Mouse (Mus musculus): ENCODE measurements around the gene Usp31. TPM values are rescaled to one million over a fixed set of nuclear protein-coding genes. Genes with fewer than 3 reads are reported as not detected.

The Usp31 gene
- polyA plus RNA-seq, 1 experiment from 2014 or later = 4.5 TPM

DNA sequence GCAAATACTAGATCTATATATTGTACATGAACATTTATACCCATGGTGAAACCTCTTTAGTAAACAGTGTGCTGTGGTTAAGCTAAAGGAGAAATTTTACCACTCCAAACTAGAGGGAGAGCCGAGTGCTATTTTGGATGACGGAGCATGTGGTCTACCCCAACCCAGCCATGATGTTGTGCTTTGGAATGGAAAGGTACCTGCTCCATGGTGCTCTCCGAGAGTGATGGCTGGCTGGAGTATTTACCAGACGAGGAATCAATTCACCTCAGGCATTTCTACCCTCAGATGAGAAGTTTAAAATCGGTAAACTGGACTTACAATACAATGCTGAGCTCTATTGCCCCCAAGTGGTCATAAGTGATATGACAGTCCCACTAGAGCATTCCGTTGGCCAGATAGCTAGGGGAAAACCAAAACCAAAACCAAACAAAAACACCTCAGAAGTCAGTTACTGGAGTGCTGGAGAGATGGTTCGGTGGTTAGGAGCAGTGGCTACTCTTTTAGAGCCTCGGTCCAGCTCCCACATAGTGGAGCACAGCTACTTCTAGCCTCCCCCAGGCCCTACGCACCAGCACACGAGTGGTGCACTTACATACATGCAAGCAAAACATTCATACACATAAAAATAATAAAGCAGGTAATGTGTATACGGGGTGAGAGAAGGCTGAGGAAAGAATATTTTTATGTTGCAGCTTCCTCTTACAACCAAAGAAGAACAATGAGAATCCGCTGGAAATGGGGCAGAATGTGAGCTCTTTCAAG is 65.9 kb downstream of the Usp31 start:
- no peak for ATAC-seq (ENCODE audit: insufficient read depth, low FRiP score, low TSS enrichment)
- no peak overlapping the region for H3K27ac ChIP-seq (ENCODE audit: low read depth, low read length)

DNA sequence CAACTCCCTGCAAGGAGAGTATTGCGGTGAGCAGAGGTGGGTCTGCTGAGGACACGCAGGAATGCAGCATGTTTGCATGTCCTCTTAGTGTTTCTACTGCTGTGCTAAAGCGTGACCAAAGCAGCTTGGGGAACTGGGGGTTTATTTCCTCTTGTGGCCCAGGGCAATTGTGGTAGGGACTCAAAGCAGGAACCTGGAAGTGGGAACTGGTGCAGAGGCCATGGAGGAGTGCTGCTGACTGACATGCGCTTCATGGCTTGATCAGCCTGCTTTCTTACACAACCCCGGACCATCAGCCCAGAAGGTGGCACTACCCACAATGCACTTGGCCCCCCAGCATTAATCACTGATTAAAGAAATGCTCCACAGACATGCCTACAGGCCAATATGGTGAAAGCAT is 70.3 kb downstream of the Usp31 start:
- Histone ChIP-seq H3K27ac (ENCODE audit: low read depth, low read length) (no peak overlapping the region), H3K36me3 (ENCODE audit: control insufficient read depth, insufficient read depth, low read length) (no peaks in the 10 kb centered on the region), H3K4me3 (ENCODE audit: low read depth, low read length) (no peak overlapping the region), H3K9ac (ENCODE audit: low read length) (no peak overlapping the region), H3K9me3 (ENCODE audit: control insufficient read depth, low read length) (no peaks in the 10 kb centered on the region), H3K4me2 (ENCODE audit: low read depth) (no peak overlapping the region), H3K4me1 (ENCODE audit: control insufficient read depth, insufficient read depth, low read length) (no peaks in the 10 kb centered on the region), H3K27me3 (ENCODE audit: control insufficient read depth, insufficient read depth, low read length) (no peaks in the 10 kb centered on the region)
- no peak for DNase-seq (ENCODE audit: low spot score)
- 87% methylated on average over 5 of the region's 5 CpGs for WGBS
- ATAC-seq (ENCODE audit: insufficient read depth, low FRiP score, low TSS enrichment) = no peak

More for the DNA sequence above, 65.9 kb downstream of the Usp31 start:
- no peaks in the 10 kb centered on the region for H3K9me3 ChIP-seq (ENCODE audit: control insufficient read depth, low read length)
- WGBS = 65% methylated on average over 12 of the region's 12 CpGs
- H3K27me3 ChIP-seq (ENCODE audit: control insufficient read depth, insufficient read depth, low read length) = no peaks in the 10 kb centered on the region
- peak; percentile 53 for DNase-seq (ENCODE audit: low spot score)
- H3K4me3 ChIP-seq (ENCODE audit: low read depth, low read length) = no peak overlapping the region
- no peaks in the 10 kb centered on the region for H3K4me1 ChIP-seq (ENCODE audit: control insufficient read depth, insufficient read depth, low read length)
- H3K4me2 ChIP-seq (ENCODE audit: low read depth) = no peak overlapping the region
- H3K9ac ChIP-seq (ENCODE audit: low read length) = no peak overlapping the region
- H3K36me3 ChIP-seq (ENCODE audit: control insufficient read depth, insufficient read depth, low read length) = no peaks in the 10 kb centered on the region

DNA sequence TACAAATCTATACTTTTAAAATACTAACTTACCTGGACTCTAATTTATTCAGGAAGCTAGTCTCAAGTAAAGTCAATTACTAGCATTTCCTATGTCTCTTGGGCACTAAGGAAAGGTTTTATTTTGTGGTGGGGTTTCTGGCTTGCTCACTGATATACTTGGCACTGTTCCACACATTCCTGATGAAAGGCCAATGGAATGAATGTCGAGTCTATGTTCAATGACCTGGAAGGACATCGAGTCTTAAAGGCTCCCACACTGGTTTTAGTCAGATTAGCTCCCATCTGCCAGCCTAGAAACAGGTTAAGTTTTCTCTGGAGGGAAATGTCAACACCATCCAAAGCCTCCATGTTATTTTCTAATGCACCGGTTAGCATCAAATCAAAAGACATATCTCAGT is 72.8 kb downstream of the Usp31 start:
- no peaks in the 10 kb centered on the region for H3K9me3 ChIP-seq (ENCODE audit: control insufficient read depth, low read length)
- H3K27ac ChIP-seq (ENCODE audit: low read depth, low read length) = no peak overlapping the region
- ATAC-seq (ENCODE audit: insufficient read depth, low FRiP score, low TSS enrichment) (no peak), DNase-seq (ENCODE audit: low spot score) (no peak)
- no peaks in the 10 kb centered on the region for H3K4me1 ChIP-seq (ENCODE audit: control insufficient read depth, insufficient read depth, low read length)
- no peaks in the 10 kb centered on the region for H3K36me3 ChIP-seq (ENCODE audit: control insufficient read depth, insufficient read depth, low read length)
- H3K4me3 ChIP-seq (ENCODE audit: low read depth, low read length) = no peak overlapping the region
- H3K27me3 ChIP-seq (ENCODE audit: control insufficient read depth, insufficient read depth, low read length) = no peaks in the 10 kb centered on the region
- no peak overlapping the region for H3K9ac ChIP-seq (ENCODE audit: low read length)
- no peak overlapping the region for H3K4me2 ChIP-seq (ENCODE audit: low read depth)
- 76% methylated on average over 3 of the region's 3 CpGs for WGBS

DNA sequence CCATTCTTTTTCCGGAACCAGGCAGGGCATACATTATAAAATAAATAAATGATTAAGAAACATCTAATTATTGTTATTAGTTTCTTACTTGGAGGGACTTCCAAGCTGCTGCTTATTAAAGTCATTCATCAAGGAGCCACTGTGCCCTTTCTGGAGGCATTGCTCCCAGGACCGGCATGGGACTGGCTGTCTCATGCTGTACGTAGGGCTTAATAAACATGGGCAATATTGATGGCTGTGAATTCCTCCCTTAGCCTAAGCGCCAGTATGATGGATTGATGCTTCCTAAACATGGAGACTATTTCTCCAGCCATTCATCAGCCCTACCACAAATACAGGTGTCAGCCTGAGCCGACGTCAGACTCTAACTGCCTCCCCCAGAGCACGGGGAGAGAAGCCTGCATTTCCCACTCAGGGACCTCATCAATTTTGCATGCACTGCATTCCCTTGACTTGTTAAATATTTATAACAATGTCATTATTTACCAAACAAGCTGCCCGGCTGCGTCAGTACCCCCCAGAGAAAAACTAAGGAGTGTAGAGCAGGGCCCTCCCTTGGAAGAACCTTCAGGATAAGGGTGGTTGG is 84.1 kb downstream of the Usp31 start:
- no peak overlapping the region for H3K27ac ChIP-seq (ENCODE audit: low read depth, low read length)
- H3K4me2 ChIP-seq (ENCODE audit: low read depth) = no peak overlapping the region
- H3K9ac ChIP-seq (ENCODE audit: low read length) = no peak overlapping the region
- no peaks in the 10 kb centered on the region for H3K27me3 ChIP-seq (ENCODE audit: control insufficient read depth, insufficient read depth, low read length)
- no peaks in the 10 kb centered on the region for H3K9me3 ChIP-seq (ENCODE audit: control insufficient read depth, low read length)
- WGBS = 56% methylated on average over 9 of the region's 9 CpGs
- DNase-seq (ENCODE audit: low spot score) (peak; percentile 26), ATAC-seq (ENCODE audit: insufficient read depth, low FRiP score, low TSS enrichment) (no peak)
- H3K4me1 ChIP-seq (ENCODE audit: control insufficient read depth, insufficient read depth, low read length) = peaks cover 3% of the 10 kb centered on the region; the same call in 1 of the 2 replicates
- no peaks in the 10 kb centered on the region for H3K36me3 ChIP-seq (ENCODE audit: control insufficient read depth, insufficient read depth, low read length)
- no peak overlapping the region for H3K4me3 ChIP-seq (ENCODE audit: low read depth, low read length)

DNA sequence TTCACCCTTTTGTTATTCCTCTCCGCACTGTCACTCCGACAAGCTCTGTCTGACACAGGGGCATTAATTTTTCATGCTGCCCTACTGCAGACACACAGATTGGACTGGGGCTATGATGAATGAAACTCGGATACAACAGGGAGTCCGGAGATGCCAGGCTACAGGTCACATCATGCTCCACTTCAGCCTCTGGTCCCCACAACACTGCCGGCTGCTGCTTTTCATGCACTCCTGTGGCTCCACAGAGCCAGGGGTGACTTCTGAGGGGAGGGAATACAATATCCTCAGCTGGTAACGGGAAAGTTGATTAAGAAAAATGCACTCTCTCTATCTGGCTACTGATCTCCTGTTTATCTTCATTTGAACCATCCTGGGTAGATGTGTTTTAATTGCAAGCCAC is 84.6 kb downstream of the Usp31 start:
- H3K4me2 ChIP-seq (ENCODE audit: low read depth) = no peak overlapping the region

DNA sequence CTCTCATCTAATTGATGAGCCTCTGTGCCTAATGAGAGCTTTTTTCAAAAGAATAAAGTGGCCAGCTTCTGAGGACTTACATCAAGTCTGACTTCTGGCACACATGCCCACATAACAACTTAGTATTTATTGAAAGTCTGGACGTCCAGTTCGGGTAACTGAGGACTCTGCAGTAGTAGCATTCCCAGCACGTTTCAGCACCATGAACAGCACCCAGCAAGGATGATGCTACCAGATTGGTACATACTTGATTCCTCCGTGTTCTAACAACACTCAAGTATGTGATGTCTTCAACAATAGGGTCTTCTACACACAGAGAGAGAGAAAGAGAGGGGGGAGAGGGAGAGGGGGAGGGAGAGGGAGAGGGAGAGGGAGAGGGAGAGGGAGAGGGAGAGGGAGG is 105.4 kb downstream of the Usp31 start:
- 39% methylated on average over 4 of the region's 4 CpGs for WGBS
- no peak overlapping the region for H3K9ac ChIP-seq (ENCODE audit: low read length)
- no peak for ATAC-seq (ENCODE audit: insufficient read depth, low FRiP score, low TSS enrichment)
- H3K36me3 ChIP-seq (ENCODE audit: control insufficient read depth, insufficient read depth, low read length) = no peaks in the 10 kb centered on the region
- no peak overlapping the region for H3K4me3 ChIP-seq (ENCODE audit: low read depth, low read length)
- H3K27me3 ChIP-seq (ENCODE audit: control insufficient read depth, insufficient read depth, low read length) = no peaks in the 10 kb centered on the region
- no peak overlapping the region for H3K27ac ChIP-seq (ENCODE audit: low read depth, low read length)
- H3K4me2 ChIP-seq (ENCODE audit: low read depth) = no peak overlapping the region
- H3K9me3 ChIP-seq (ENCODE audit: control insufficient read depth, low read length) = no peaks in the 10 kb centered on the region
- no peaks in the 10 kb centered on the region for H3K4me1 ChIP-seq (ENCODE audit: control insufficient read depth, insufficient read depth, low read length)
- peak; percentile 46 for DNase-seq (ENCODE audit: low spot score)

More for the DNA sequence above, 84.6 kb downstream of the Usp31 start:
- Histone ChIP-seq H3K9ac (ENCODE audit: low read length) (no peak overlapping the region), H3K27me3 (ENCODE audit: control insufficient read depth, insufficient read depth, low read length) (no peaks in the 10 kb centered on the region), H3K4me1 (ENCODE audit: control insufficient read depth, insufficient read depth, low read length) (peaks cover 3% of the 10 kb centered on the region; the same call in 1 of the 2 replicates), H3K36me3 (ENCODE audit: control insufficient read depth, insufficient read depth, low read length) (no peaks in the 10 kb centered on the region), H3K9me3 (ENCODE audit: control insufficient read depth, low read length) (no peaks in the 10 kb centered on the region), H3K4me3 (ENCODE audit: low read depth, low read length) (no peak overlapping the region), H3K27ac (ENCODE audit: low read depth, low read length) (0 out of 2 replicates have a peak overlapping the region, but pooled peaks have one; percentile 27)
- 63% methylated on average over 6 of the region's 6 CpGs for WGBS
- ATAC-seq (ENCODE audit: insufficient read depth, low FRiP score, low TSS enrichment) (no peak), DNase-seq (ENCODE audit: low spot score) (no peak)

DNA sequence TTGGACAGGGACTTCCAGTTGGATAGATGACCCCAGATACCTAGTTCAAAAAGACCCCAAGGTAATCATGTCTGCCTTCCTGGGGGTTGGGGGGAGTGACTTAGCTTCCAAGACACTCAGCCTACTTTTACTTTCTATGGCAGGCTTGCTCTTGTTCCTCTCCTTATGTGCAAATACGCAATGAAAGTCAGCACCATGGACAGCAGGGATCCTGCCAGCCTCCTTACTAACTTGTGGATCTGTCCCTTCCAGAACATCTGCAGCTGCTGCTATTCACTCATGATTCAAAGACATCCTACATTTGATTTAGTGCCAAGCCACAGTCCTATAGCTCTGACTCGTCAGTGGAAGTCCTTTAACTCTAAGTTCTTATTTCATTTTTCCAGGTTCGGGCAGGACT is 110.7 kb downstream of the Usp31 start:
- no peaks in the 10 kb centered on the region for H3K4me1 ChIP-seq (ENCODE audit: control insufficient read depth, insufficient read depth, low read length)
- H3K27me3 ChIP-seq (ENCODE audit: control insufficient read depth, insufficient read depth, low read length) = no peaks in the 10 kb centered on the region
- H3K9ac ChIP-seq (ENCODE audit: low read length) = no peak overlapping the region
- H3K36me3 ChIP-seq (ENCODE audit: control insufficient read depth, insufficient read depth, low read length) = no peaks in the 10 kb centered on the region
- H3K4me2 ChIP-seq (ENCODE audit: low read depth) = no peak overlapping the region
- 66% methylated on average over 3 of the region's 3 CpGs for WGBS
- H3K4me3 ChIP-seq (ENCODE audit: low read depth, low read length) = no peak overlapping the region
- DNase-seq (ENCODE audit: low spot score) = peak; percentile 50
- ATAC-seq (ENCODE audit: insufficient read depth, low FRiP score, low TSS enrichment) = no peak
- no peak overlapping the region for H3K27ac ChIP-seq (ENCODE audit: low read depth, low read length)
- no peaks in the 10 kb centered on the region for H3K9me3 ChIP-seq (ENCODE audit: control insufficient read depth, low read length)

DNA sequence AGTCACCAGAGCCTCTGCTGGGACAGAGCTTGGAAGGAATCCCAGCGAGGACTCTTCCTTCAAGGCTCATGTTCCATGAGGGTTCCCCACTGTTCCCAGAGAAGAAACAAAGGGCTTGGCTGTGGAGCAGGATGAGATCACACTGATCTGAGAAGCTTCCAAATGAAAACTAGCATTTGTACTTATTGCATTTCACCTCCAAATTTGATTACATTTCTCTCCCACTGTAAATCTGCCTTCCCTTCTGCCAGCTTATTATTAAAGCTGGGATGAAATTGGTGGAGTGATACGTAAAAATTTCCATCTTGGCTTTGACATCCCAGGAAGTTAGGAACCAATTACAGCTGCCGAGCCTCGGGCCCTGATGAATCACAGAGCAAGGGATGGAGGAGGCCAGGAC is 111.6 kb downstream of the Usp31 start:
- Histone ChIP-seq H3K36me3 (ENCODE audit: control insufficient read depth, insufficient read depth, low read length) (no peaks in the 10 kb centered on the region), H3K9me3 (ENCODE audit: control insufficient read depth, low read length) (no peaks in the 10 kb centered on the region), H3K4me1 (ENCODE audit: control insufficient read depth, insufficient read depth, low read length) (no peaks in the 10 kb centered on the region), H3K27ac (ENCODE audit: low read depth, low read length) (no peak overlapping the region), H3K4me3 (ENCODE audit: low read depth, low read length) (no peak overlapping the region), H3K9ac (ENCODE audit: low read length) (no peak overlapping the region), H3K27me3 (ENCODE audit: control insufficient read depth, insufficient read depth, low read length) (no peaks in the 10 kb centered on the region), H3K4me2 (ENCODE audit: low read depth) (no peak overlapping the region)
- 74% methylated on average over 4 of the region's 4 CpGs for WGBS
- ATAC-seq (ENCODE audit: insufficient read depth, low FRiP score, low TSS enrichment) (no peak), DNase-seq (ENCODE audit: low spot score) (no peak)

DNA sequence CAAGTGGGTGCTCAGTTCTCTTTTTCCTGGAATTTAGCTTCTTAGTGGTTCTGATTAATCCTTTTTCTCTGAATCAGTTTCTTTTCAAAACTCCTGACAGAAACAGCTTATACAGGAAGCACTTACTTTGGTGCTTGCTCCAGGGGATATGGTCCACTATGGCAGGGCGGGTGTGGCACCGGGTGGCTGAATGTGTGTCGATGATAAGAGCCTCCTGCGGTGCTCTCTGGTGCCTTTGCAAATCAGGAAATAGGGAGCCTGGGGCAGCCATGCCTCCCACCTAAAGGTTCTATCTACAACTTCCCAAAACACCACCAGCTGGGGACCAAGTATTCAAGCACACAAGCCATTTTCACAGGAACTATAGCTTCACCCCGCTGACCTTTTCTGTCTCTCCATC is 112.0 kb downstream of the Usp31 start:
- no peak for DNase-seq (ENCODE audit: low spot score)
- Histone ChIP-seq H3K9me3 (ENCODE audit: control insufficient read depth, low read length) (no peaks in the 10 kb centered on the region), H3K4me3 (ENCODE audit: low read depth, low read length) (no peak overlapping the region), H3K27ac (ENCODE audit: low read depth, low read length) (no peak overlapping the region), H3K27me3 (ENCODE audit: control insufficient read depth, insufficient read depth, low read length) (no peaks in the 10 kb centered on the region), H3K9ac (ENCODE audit: low read length) (no peak overlapping the region), H3K4me2 (ENCODE audit: low read depth) (no peak overlapping the region), H3K4me1 (ENCODE audit: control insufficient read depth, insufficient read depth, low read length) (no peaks in the 10 kb centered on the region), H3K36me3 (ENCODE audit: control insufficient read depth, insufficient read depth, low read length) (no peaks in the 10 kb centered on the region)
- ATAC-seq (ENCODE audit: insufficient read depth, low FRiP score, low TSS enrichment) = no peak
- 85% methylated on average over 5 of the region's 5 CpGs for WGBS

Data from neural tube, embryonic 11.5 days (tissue).